Mouse (Mus musculus): Measurements from ENCODE around the gene Frmd6.

- no peak for TF ChIP-seq MXI1 (IDR thresholded peaks at IDR 0.05; ENCODE audit: low read depth, low read length)
- TF ChIP-seq EP300 (IDR thresholded peaks at IDR 0.05; ENCODE audit: low read length): no peak
- no peak for TF ChIP-seq USF1 (IDR thresholded peaks at IDR 0.05; ENCODE audit: low read depth, low read length)
- TF ChIP-seq POLR2A (IDR thresholded peaks at IDR 0.05; ENCODE audit: low read depth, low read length): no peak
- no peak for TF ChIP-seq ZKSCAN1 (IDR thresholded peaks at IDR 0.05; ENCODE audit: borderline replicate concordance, low read depth, low read length)
- TF ChIP-seq RCOR1 (conservative IDR thresholded peaks at IDR 0.05; ENCODE audit: low read depth, low read length): no peak
- no peak for TF ChIP-seq TCF12 (IDR thresholded peaks at IDR 0.05; ENCODE audit: low read depth, low read length)
- TF ChIP-seq USF2 (conservative IDR thresholded peaks at IDR 0.05; ENCODE audit: low read depth, low read length): no peak
- no peak for TF ChIP-seq CHD1 (IDR thresholded peaks at IDR 0.05; ENCODE audit: low read depth, low read length)
- TF ChIP-seq GABPA (IDR thresholded peaks at IDR 0.05; ENCODE audit: insufficient replicate concordance, low read depth, low read length): no peak
- no peak for TF ChIP-seq ELF1 (IDR thresholded peaks at IDR 0.05; ENCODE audit: low read depth, low read length)
- TF ChIP-seq MAX (IDR thresholded peaks at IDR 0.05; ENCODE audit: low read length): no peak
- TF ChIP-seq KAT2A (IDR thresholded peaks at IDR 0.05; ENCODE audit: insufficient replicate concordance, low read length): no peak
- no peak for TF ChIP-seq CTCF (conservative IDR thresholded peaks at IDR 0.05 in 1 of 2, IDR thresholded peaks at IDR 0.05 in 1 of 2; ENCODE audit: low read depth in 2 of 2, low read length in 2 of 2)
Measured at GRCm38 (mm10) chr12:70807975-70808374, 17.3 kb upstream of the Frmd6 start.
